Mouse (Mus musculus): ENCODE results near the gene Prnp.

The Prnp gene

DNA sequence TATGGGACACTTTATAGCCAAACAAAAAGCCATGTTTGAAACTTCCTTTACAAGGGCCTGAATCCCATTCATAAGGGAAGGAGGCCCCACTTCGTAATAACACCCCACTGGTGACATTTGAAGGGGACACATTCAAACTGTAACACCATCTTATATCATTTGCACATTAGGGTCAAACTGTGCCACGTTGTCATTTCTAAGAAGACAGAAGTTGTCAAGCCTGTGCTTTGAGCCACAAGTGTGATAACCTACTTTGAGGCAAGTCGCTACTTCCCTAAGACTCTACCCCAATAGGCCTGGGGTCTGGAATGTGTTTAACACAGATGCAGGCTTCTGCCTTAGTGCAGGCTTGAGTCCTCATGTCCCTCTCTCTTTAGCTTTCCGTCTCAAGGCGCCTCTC, 2.4 kb upstream of the Prnp start:
- no peak for DNase-seq

- DNase-seq: no peak
Measured at GRCm38 (mm10) chr2:131908351-131908861, 1.3 kb upstream of the Prnp start.

DNA sequence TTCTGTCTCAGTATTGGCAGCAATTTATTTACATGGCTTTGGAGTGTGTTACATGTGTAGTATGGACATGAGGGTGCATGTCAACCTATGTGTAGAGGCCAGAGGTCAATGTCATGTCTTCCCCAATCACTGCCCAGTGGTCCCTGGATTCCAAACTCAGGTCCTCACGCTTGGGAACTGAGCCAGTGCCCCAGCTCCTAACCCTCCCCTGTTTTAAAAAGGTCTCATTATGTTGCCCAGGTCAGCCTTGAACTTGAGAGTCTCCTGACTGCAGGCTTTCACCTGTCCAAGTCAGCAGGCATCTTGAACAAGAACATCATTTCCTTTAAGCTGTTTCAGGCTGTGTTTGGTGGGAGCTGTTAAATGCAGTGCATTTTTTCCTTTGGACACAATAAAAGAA, 822 bp upstream of the Prnp start:
- no peak for DNase-seq

- no peak for DNase-seq
Measured at GRCm38 (mm10) chr2:131910847-131911246, 1.1 kb downstream of the Prnp start.

DNA sequence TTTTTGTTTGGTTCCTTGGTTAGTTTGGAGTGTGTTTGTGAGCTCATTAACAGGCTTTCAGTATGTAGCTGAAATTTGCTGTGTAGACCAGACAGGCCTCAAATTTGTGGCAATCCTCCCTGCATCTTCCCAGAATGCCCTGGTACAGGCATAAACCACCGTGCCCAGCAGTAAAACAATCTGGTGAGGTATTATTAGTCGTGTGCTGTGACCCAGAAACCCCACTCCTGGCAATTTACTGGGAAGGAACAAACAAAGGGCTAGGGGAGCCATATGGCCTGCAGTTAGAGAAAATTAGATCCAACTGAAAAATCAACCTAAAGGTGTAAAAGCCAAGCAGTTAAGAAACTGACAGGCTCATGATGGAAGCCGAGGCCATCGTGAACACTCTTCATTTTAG, 1.6 kb downstream of the Prnp start:
- DNase-seq: no peak

- no peak for DNase-seq
Measured at GRCm38 (mm10) chr2:131912526-131913258, 3.0 kb downstream of the Prnp start.

- DNase-seq: no peak
Measured at GRCm38 (mm10) chr2:131932275-131932902, 22.7 kb downstream of the Prnp start.

- no peak for DNase-seq
Measured at GRCm38 (mm10) chr2:131933013-131933412, 23.3 kb downstream of the Prnp start.

DNA sequence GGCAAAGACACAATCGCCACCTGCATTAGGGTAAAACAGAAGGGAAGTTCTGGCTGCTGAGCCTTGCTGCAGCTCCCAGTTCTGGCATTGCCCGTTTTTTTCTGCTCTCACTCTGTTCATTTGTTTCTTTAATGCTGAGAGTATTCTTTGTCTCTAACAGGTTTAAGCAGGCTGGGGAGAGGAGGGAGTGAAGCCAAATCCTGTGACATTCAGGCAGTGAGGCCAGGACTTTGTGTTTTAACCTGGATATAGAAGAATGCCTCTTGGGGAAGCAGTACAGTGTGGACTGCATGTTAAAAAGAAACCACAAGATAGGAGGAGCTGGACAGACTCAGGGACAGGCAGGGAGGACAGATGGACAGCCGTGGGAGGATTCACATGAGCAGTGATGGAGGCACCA, 23.9 kb downstream of the Prnp start:
- no peak for DNase-seq

DNA sequence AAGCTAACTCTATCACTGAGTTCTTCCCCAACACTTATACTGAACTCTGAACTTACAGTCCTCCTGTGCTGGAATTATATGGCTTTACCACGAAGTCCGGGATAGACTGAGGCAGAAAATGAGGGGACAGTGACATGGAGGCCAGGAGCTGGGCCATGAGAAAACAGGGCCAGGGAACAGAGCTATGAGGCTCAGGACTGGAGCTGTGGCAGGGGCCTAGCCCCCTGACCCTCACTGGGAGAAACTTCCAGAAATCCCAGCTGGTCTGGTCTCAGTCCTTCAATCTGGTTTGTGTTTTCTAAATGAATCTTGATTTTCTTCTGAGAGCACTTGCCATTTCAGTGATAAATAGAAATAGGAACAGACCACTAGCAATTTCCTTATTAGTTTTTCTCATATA, 24.5 kb downstream of the Prnp start:
- no peak for DNase-seq

GRCm38 (mm10) chr2:131935390-131936105, 25.8 kb downstream of the Prnp start:
- DNase-seq: peak; percentile 49 to 58

GRCm38 (mm10) chr2:131936410-131936809, 26.7 kb downstream of the Prnp start:
- DNase-seq: no peak

GRCm38 (mm10) chr2:131939404-131940111, 29.8 kb downstream of the Prnp start:
- peak; percentile 45 to 62 for DNase-seq

GRCm38 (mm10) chr2:131940506-131940905, 30.8 kb downstream of the Prnp start:
- no peak for DNase-seq

GRCm38 (mm10) chr2:131941501-131941900, 31.8 kb downstream of the Prnp start:
- DNase-seq: no peak

DNA sequence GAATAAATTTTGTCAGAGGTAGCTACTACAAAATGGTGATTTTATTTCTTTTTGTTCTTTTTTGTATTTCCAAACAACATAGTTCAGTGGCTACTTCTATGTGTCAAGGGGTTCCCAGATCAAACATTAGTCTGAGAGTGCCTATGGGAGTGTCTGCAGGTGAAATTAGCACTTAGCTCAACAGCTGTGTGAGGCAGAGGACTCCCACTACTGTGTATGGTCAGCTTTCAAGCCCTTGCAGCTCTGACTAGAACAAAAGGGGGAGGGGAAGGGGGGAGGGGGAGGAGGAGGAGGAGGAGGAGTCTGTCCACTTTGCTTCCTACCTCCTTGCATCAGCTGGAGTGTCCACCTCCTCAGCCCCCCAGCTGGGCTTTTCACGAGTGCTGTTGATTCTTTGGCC, 34.6 kb downstream of the Prnp start:
- DNase-seq: peak; percentile 1 to 4

DNA sequence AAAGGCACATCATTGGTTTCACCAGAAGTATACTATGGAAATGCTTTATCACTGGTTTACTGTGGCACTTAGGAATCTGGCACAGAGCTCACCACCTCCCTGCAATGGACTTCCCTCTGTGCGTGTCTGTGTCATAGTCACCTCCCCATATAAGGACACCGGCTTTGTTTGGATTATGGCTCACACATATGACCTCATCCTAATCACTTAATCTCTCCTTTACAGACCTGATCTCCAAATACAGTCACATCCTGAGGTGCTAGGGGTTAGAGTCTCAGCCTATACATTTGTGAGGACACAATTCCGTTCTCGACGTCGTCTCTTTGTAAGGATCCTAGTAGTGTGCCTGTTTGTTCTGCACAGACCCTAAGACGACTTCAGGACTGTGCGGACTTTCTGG, 35.5 kb downstream of the Prnp start:
- peak in 1 of 2 experiments; percentile 23 for DNase-seq

DNA sequence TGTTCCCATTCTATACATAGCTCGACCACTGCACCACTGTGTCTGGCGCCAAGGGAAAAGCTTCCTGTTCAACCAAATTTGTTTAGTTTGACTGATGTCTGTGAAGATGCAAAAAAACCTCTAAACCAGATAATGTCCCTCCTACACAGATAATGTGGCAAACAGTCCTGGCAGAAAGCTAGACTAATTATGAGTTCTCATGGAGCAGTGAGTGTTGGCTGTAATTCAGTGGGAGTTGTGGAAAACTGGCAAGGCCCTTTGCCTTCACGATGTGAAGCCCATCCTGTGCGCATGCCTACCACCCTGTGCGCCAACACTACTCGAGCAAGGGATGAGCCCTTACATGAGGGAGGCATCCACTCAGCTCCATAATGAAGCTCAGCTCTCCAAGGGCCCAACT, 36.0 kb downstream of the Prnp start:
- peak in 1 of 2 experiments; percentile 14 for DNase-seq

GRCm38 (mm10) chr2:131946351-131946750, 36.6 kb downstream of the Prnp start:
- DNase-seq: no peak

DNA sequence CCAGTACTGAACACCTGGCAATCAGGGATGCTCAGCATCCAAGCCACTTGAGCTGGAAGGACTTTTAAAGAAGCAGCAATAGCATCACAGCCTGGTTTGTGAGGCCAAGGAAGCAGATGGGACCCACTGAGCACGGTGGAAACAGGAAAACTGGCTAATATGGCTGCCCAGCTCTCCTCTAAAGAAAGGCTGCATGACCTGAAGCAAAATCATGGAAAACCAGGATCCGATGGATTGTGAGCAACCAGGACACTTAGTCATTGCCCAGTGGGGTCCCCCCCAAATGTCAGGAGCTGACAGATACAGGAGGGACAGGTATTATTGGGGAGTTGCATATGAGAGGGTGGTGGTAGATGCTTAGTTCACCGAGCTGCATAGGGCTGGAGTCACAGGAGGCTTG, 38.4 kb downstream of the Prnp start:
- peak in 1 of 2 experiments; percentile 7 for DNase-seq

- peak in 1 of 2 experiments; percentile 26 for DNase-seq
Measured at GRCm38 (mm10) chr2:131948916-131949639, 39.4 kb downstream of the Prnp start.

Measured in lung, postnatal 4 days (tissue).